Comparison of ENCODE assay signal across 8 mouse cellular contexts in the genomic region with DNA sequence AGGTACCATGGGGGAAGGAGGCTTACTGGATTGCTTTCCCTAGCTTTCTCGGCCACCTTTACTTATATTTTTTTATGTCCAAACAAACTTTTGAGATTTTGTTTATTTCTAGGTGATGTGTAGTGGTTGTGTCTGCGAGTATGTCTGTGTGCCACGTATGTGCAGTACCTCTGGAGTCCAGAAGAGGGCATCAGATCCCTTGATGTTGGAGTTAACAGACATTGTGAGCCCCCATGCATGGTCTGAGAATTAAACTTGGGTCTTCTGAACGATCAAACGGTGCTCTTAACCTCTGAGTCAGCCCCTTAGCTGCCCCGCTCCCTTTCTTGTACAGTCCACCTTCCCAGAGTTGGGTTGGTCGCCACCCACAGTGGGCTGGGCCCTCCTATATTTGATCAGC. TPM values are rescaled to one million over a fixed set of nuclear protein-coding genes. Genes with fewer than 3 reads are reported as not detected.
DNase-seq lines count a peak whose midpoint lies in the region; ATAC-seq and TF ChIP-seq lines count a peak whose summit lies in the region.

No protein-coding gene starts in this region.

- no peak overlapping the region for H3K4me2 ChIP-seq in midbrain, embryonic 11.5 days

- H3K4me3 ChIP-seq in gastrocnemius, adult 2 months: no peak overlapping the region
- H3K4me3 ChIP-seq in midbrain, embryonic 11.5 days (ENCODE audit: low read depth, low read length): no peak overlapping the region

- no peak overlapping the region for H3K9ac ChIP-seq in midbrain, embryonic 11.5 days (ENCODE audit: low read length)

- 78% methylated on average over 7 of the region's 7 CpGs for WGBS in midbrain, embryonic 11.5 days

- no peak for DNase-seq in gastrocnemius, adult 2 months
- DNase-seq in gastrocnemius, adult 8-10 months (ENCODE audit: low spot score in 2 of 2): no peak
- peak; percentile 29 for DNase-seq in ovary, postnatal 14 days (ENCODE audit: low spot score)
- DNase-seq in ovary, adult 18-20 months (ENCODE audit: low spot score): no peak
- peak; percentile 72 for DNase-seq in induced T-regulatory cell, adult 2 months (ENCODE audit: low read depth)
- peak; percentile 52 for DNase-seq in thymus, postnatal 14 days
- DNase-seq in left cerebral cortex, adult 18-20 months (ENCODE audit: low spot score in 2 of 2): no peak
- no peak for DNase-seq in midbrain, embryonic 11.5 days (ENCODE audit: low spot score, missing footprints)

- TF ChIP-seq CTCF in gastrocnemius, adult 2 months (IDR thresholded peaks at IDR 0.05): peak; percentile 56

- no peaks in the 10 kb centered on the region for H3K4me1 ChIP-seq in midbrain, embryonic 11.5 days (ENCODE audit: control insufficient read depth, insufficient read depth, low read length)

- H3K36me3 ChIP-seq in midbrain, embryonic 11.5 days (ENCODE audit: control insufficient read depth, insufficient read depth, low read length): no peaks in the 10 kb centered on the region

- no peak for ATAC-seq in midbrain, embryonic 11.5 days (ENCODE audit: low FRiP score)

- H3K27ac ChIP-seq in gastrocnemius, adult 2 months: no peak overlapping the region
- H3K27ac ChIP-seq in midbrain, embryonic 11.5 days (ENCODE audit: low read depth, low read length): no peak overlapping the region

- intact Hi-C loops in gastrocnemius, adult 2 months (cut with DNase I): no loop called here

- H3K27me3 ChIP-seq in midbrain, embryonic 11.5 days (ENCODE audit: control insufficient read depth, insufficient read depth, low read length): no peaks in the 10 kb centered on the region

- no peaks in the 10 kb centered on the region for H3K9me3 ChIP-seq in midbrain, embryonic 11.5 days (ENCODE audit: control insufficient read depth, low read length)

RNA-seq across cellular contexts. Expression of gene Fry, which starts 4.4 kb away (rescaled TPM):
- 10 to 100 TPM; 73.5 to 85.7 TPM for total RNA-seq in gastrocnemius, adult 2 months (2021)
- total RNA-seq in gastrocnemius, adult 8-10 months (2022): 10 to 100 TPM; 66.6 to 79.5 (median 70.9) TPM
- total RNA-seq in left cerebral cortex, adult 18-20 months (2021): 100 to 1,000 TPM; 164 to 168 TPM
- 8.8 and 9.1 TPM in 2 replicates for polyA plus RNA-seq in midbrain, embryonic 11.5 days (2014; fragmentation: Nextera tagmentation; extraction: Ambion mirVana)

Comparison
In these comparisons a context has a peak if more than half of its experiments do, and no peak if none do; other contexts are left out.
1. DNase-seq: peak in ovary, postnatal 14 days (single experiment), induced T-regulatory cell, adult 2 months (single experiment) and thymus, postnatal 14 days (single experiment); none in gastrocnemius, adult 2 months (single experiment), gastrocnemius, adult 8-10 months (0 of 2), ovary, adult 18-20 months (single experiment), left cerebral cortex, adult 18-20 months (0 of 2) and midbrain, embryonic 11.5 days (single experiment).